Mouse (Mus musculus): Measurements from ENCODE around the gene Msh2. TPM values are rescaled to one million over a fixed set of nuclear protein-coding genes. Genes with fewer than 3 reads are reported as not detected.

Gene Msh2
- 25.5 and 26.7 TPM in 2 replicates for polyA plus RNA-seq (2012; rRNA removed)

GRCm38 (mm10) chr17:87671890-87672660, at the start of gene Msh2:
Gene Msh2, plus strand, starts transcription at chr17:87672330.
- WGBS: under 1% methylated on average over 44 of the region's 44 CpGs
- peak; percentile 94; the same call in 1 of the 2 replicates for TF ChIP-seq POLR2A (IDR thresholded peaks at IDR 0.05; ENCODE audit: borderline replicate concordance, insufficient read depth, low read length)
- no peak; the same call in 1 of the 2 replicates for TF ChIP-seq CTCF (IDR thresholded peaks at IDR 0.05; ENCODE audit: borderline replicate concordance, insufficient read depth, low read depth, low read length)
- peak; percentile 98 for DNase-seq
- Histone ChIP-seq H3K4me1 (ENCODE audit: control insufficient read depth, insufficient read depth, low read length) (peaks cover 8% of the 10 kb centered on the region), H3K27me3 (ENCODE audit: control insufficient read depth, insufficient read depth, low read length) (no peaks in the 10 kb centered on the region), H3K27ac (ENCODE audit: insufficient read depth, low read length) (peak within 1 kb of the TSS; percentile 37), H3K4me3 (replicated peaks; ENCODE audit: insufficient read depth, low read depth, low read length) (peak within 1 kb of the TSS; percentile 80)

DNA sequence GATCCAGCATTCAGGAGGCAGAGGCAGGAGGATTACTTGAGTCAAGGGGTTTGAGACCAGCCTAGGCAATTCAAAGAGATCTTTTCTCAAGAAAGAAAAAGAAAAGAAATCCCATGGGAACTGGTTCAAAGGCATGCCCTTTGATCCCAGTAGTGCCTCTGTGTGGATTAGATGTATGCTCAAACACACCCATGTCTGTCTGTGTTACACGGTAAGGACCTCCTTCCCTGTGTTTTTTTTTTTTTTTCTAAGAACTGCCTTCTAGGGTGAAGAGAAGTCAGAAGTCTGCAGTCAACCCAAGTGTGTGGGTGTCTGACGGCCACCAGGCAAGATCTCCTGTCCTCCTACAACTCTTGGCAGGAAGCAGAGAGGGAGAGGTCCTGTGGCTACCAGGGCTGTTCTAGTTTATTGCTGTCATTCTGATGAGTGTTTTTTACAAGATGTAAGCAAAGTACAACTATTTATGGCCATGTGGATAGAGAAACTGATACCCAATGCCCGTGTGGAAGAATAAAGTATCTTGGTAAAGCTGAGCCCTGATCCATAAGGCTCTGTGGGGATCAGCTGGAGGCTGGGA, 46.5 kb upstream of the Msh2 start:
- Histone ChIP-seq H3K27ac (ENCODE audit: insufficient read depth, low read length) (no peak overlapping the region), H3K27me3 (ENCODE audit: control insufficient read depth, insufficient read depth, low read length) (no peaks in the 10 kb centered on the region; the same call in 1 of the 2 replicates), H3K4me1 (ENCODE audit: control insufficient read depth, insufficient read depth, low read length) (no peaks in the 10 kb centered on the region), H3K4me3 (replicated peaks; ENCODE audit: insufficient read depth, low read depth, low read length) (no peak overlapping the region)
- TF ChIP-seq CTCF (IDR thresholded peaks at IDR 0.05; ENCODE audit: borderline replicate concordance, insufficient read depth, low read depth, low read length) (no peak), POLR2A (IDR thresholded peaks at IDR 0.05; ENCODE audit: borderline replicate concordance, insufficient read depth, low read length) (no peak)
- DNase-seq: no peak
- 55% methylated on average over 3 of the region's 3 CpGs for WGBS

GRCm38 (mm10) chr17:87628144-87628543, 44.0 kb upstream of the Msh2 start:
- no peak for DNase-seq
- no peak overlapping the region for H3K27ac ChIP-seq (ENCODE audit: insufficient read depth, low read length)
- no peak for TF ChIP-seq POLR2A (IDR thresholded peaks at IDR 0.05; ENCODE audit: borderline replicate concordance, insufficient read depth, low read length)
- no peak for TF ChIP-seq CTCF (IDR thresholded peaks at IDR 0.05; ENCODE audit: borderline replicate concordance, insufficient read depth, low read depth, low read length)
- 95% methylated on average over 5 of the region's 5 CpGs for WGBS
- H3K4me3 ChIP-seq (replicated peaks; ENCODE audit: insufficient read depth, low read depth, low read length): no peak overlapping the region
- no peaks in the 10 kb centered on the region; the same call in 1 of the 2 replicates for H3K27me3 ChIP-seq (ENCODE audit: control insufficient read depth, insufficient read depth, low read length)
- H3K4me1 ChIP-seq (ENCODE audit: control insufficient read depth, insufficient read depth, low read length): no peaks in the 10 kb centered on the region

GRCm38 (mm10) chr17:87628706-87629105, 43.4 kb upstream of the Msh2 start:
- H3K4me1 ChIP-seq (ENCODE audit: control insufficient read depth, insufficient read depth, low read length): no peaks in the 10 kb centered on the region
- DNase-seq: no peak
- no peak for TF ChIP-seq POLR2A (IDR thresholded peaks at IDR 0.05; ENCODE audit: borderline replicate concordance, insufficient read depth, low read length)
- TF ChIP-seq CTCF (IDR thresholded peaks at IDR 0.05; ENCODE audit: borderline replicate concordance, insufficient read depth, low read depth, low read length): no peak
- 83% methylated on average over 7 of the region's 7 CpGs for WGBS
- no peak overlapping the region for H3K27ac ChIP-seq (ENCODE audit: insufficient read depth, low read length)
- H3K27me3 ChIP-seq (ENCODE audit: control insufficient read depth, insufficient read depth, low read length): no peaks in the 10 kb centered on the region; the same call in 1 of the 2 replicates
- no peak overlapping the region for H3K4me3 ChIP-seq (replicated peaks; ENCODE audit: insufficient read depth, low read depth, low read length)

- H3K27me3 ChIP-seq (ENCODE audit: control insufficient read depth, insufficient read depth, low read length): peaks cover 6% of the 10 kb centered on the region; the same call in 1 of the 2 replicates
- H3K4me1 ChIP-seq (ENCODE audit: control insufficient read depth, insufficient read depth, low read length): no peaks in the 10 kb centered on the region
- H3K4me3 ChIP-seq (replicated peaks; ENCODE audit: insufficient read depth, low read depth, low read length): no peak overlapping the region
- DNase-seq: no peak
- 16% methylated on average over 18 of the region's 22 CpGs for WGBS
- no peak for TF ChIP-seq CTCF (IDR thresholded peaks at IDR 0.05; ENCODE audit: borderline replicate concordance, insufficient read depth, low read depth, low read length)
- no peak for TF ChIP-seq POLR2A (IDR thresholded peaks at IDR 0.05; ENCODE audit: borderline replicate concordance, insufficient read depth, low read length)
- H3K27ac ChIP-seq (ENCODE audit: insufficient read depth, low read length): no peak overlapping the region
Measured at GRCm38 (mm10) chr17:87637056-87637389, 35.1 kb upstream of the Msh2 start.

GRCm38 (mm10) chr17:87639242-87639641, 32.9 kb upstream of the Msh2 start:
- H3K4me1 ChIP-seq (ENCODE audit: control insufficient read depth, insufficient read depth, low read length): no peaks in the 10 kb centered on the region
- H3K4me3 ChIP-seq (replicated peaks; ENCODE audit: insufficient read depth, low read depth, low read length): no peak overlapping the region
- H3K27me3 ChIP-seq (ENCODE audit: control insufficient read depth, insufficient read depth, low read length): peaks cover 6% of the 10 kb centered on the region; the same call in 1 of the 2 replicates
- no peak for TF ChIP-seq CTCF (IDR thresholded peaks at IDR 0.05; ENCODE audit: borderline replicate concordance, insufficient read depth, low read depth, low read length)
- WGBS: 62% methylated on average over 5 of the region's 5 CpGs
- DNase-seq: no peak
- H3K27ac ChIP-seq (ENCODE audit: insufficient read depth, low read length): no peak overlapping the region

DNA sequence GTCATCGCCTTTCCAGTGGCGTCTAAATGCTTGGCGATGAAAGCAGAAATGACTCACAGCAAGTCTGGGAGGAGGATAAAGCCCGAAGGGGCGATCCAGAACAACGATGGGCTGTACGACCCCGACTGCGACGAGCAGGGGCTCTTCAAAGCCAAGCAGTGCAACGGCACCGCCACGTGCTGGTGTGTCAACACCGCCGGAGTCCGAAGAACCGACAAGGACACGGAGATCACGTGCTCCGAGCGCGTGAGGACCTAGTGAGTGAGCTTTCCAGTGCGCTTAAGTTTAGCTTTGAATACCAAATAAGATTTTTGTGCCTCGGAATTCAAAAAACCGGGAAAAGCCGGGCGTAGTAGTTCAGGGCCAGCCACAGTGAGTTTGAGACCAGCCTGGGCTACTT, 31.9 kb upstream of the Msh2 start:
- TF ChIP-seq POLR2A (IDR thresholded peaks at IDR 0.05; ENCODE audit: borderline replicate concordance, insufficient read depth, low read length) (no peak), CTCF (IDR thresholded peaks at IDR 0.05; ENCODE audit: borderline replicate concordance, insufficient read depth, low read depth, low read length) (no peak)
- no peak overlapping the region for H3K27ac ChIP-seq (ENCODE audit: insufficient read depth, low read length)

DNA sequence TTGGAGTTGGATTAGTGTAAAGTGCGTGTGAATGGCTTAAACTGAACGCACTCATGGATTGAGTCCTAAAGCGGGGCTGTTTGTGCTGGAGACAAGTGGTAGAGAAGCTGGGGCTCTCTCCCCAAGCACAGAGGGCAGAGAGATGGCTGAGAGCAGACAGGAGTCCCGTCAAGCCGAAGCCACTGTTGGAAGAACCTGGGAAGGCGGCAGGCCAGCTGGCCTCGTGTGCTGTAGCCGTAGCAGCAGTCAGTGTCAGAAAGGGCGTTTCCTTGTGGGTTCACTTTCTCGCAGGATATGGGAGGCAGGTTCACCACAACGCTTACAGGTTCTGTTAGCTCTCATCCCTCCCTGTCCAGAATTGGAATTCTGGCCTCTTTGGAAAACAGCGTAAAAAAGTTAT, 31.1 kb upstream of the Msh2 start:
- Histone ChIP-seq H3K27ac (ENCODE audit: insufficient read depth, low read length) (no peak overlapping the region), H3K4me1 (ENCODE audit: control insufficient read depth, insufficient read depth, low read length) (no peaks in the 10 kb centered on the region), H3K27me3 (ENCODE audit: control insufficient read depth, insufficient read depth, low read length) (peaks cover 6% of the 10 kb centered on the region; the same call in 1 of the 2 replicates), H3K4me3 (replicated peaks; ENCODE audit: insufficient read depth, low read depth, low read length) (no peak overlapping the region)
- peak in 1 of 2 experiments; percentile 14 for DNase-seq
- TF ChIP-seq CTCF (IDR thresholded peaks at IDR 0.05; ENCODE audit: borderline replicate concordance, insufficient read depth, low read depth, low read length): no peak
- TF ChIP-seq POLR2A (IDR thresholded peaks at IDR 0.05; ENCODE audit: borderline replicate concordance, insufficient read depth, low read length): no peak
- WGBS: 45% methylated on average over 12 of the region's 12 CpGs

More for the DNA sequence above, 31.9 kb upstream of the Msh2 start:
- WGBS: 95% methylated on average over 27 of the region's 27 CpGs
- Histone ChIP-seq H3K4me1 (ENCODE audit: control insufficient read depth, insufficient read depth, low read length) (no peaks in the 10 kb centered on the region), H3K27me3 (ENCODE audit: control insufficient read depth, insufficient read depth, low read length) (peaks cover 6% of the 10 kb centered on the region; the same call in 1 of the 2 replicates), H3K4me3 (replicated peaks; ENCODE audit: insufficient read depth, low read depth, low read length) (no peak overlapping the region)
- DNase-seq: no peak

All from cerebellum, adult 2 months (tissue).